8 mouse cellular contexts compared by ENCODE assay signal in genomic region chr16:94303203-94303535, GRCm38 (mm10). TPM values are rescaled to one million over a fixed set of nuclear protein-coding genes. Genes with fewer than 3 reads are reported as not detected.
A peak's percentile ranks its signal among the peaks of the same experiment; 100 is the strongest.
DNase-seq lines count a peak whose midpoint lies in the region; ATAC-seq lines count a peak whose summit lies in the region.

No protein-coding gene starts in this region.

- H3K4me3 ChIP-seq in kidney, embryonic 16.5 days (ENCODE audit: low read length) = peak overlapping the region; percentile 26
- no peak overlapping the region for H3K4me3 ChIP-seq in embryonic facial prominence, embryonic 12.5 days
- peak overlapping the region; percentile 33 for H3K4me3 ChIP-seq in hindbrain, embryonic 16.5 days (ENCODE audit: low read length)
- peak overlapping the region; percentile 31 for H3K4me3 ChIP-seq in midbrain, embryonic 15.5 days

- H3K4me1 ChIP-seq in kidney, embryonic 16.5 days (ENCODE audit: insufficient read depth, low read length) = peaks cover 16% of the 10 kb centered on the region
- peaks cover 31% of the 10 kb centered on the region for H3K4me1 ChIP-seq in embryonic facial prominence, embryonic 12.5 days
- H3K4me1 ChIP-seq in hindbrain, embryonic 16.5 days (ENCODE audit: control insufficient read depth, insufficient read depth, low read depth, low read length) = peaks cover 7% of the 10 kb centered on the region
- H3K4me1 ChIP-seq in midbrain, embryonic 15.5 days = peaks cover 20% of the 10 kb centered on the region

- 0 out of 2 replicates have a peak overlapping the region, but pooled peaks have one; percentile 47 for H3K9ac ChIP-seq in kidney, embryonic 16.5 days (replicated peaks; ENCODE audit: low read length)
- peak overlapping the region; percentile 35; the same call in 1 of the 2 replicates for H3K9ac ChIP-seq in embryonic facial prominence, embryonic 12.5 days
- H3K9ac ChIP-seq in hindbrain, embryonic 16.5 days (ENCODE audit: low read depth, low read length) = peak overlapping the region; percentile 65
- peak overlapping the region; percentile 36 for H3K9ac ChIP-seq in midbrain, embryonic 15.5 days

- DNase-seq in kidney, postnatal 14 days = no peak
- no peak for DNase-seq in adrenal gland, adult 2 months
- DNase-seq in right cerebral cortex, adult 2 months (ENCODE audit: low spot score in 2 of 2) = no peak
- DNase-seq in cerebellum, postnatal 10 days = no peak

- no peak; the same call in 1 of the 2 replicates for ATAC-seq in kidney, embryonic 16.5 days (ENCODE audit: low FRiP score, low TSS enrichment)
- ATAC-seq in embryonic facial prominence, embryonic 12.5 days (ENCODE audit: insufficient number of reproducible peaks, insufficient read depth, low FRiP score, low TSS enrichment) = no peak
- ATAC-seq in hindbrain, embryonic 16.5 days = no peak
- ATAC-seq in midbrain, embryonic 15.5 days (replicated peaks) = no peak; the same call in 1 of the 2 replicates

- H3K27me3 ChIP-seq in kidney, embryonic 16.5 days (ENCODE audit: insufficient read depth, low read length) = 0 out of 2 replicates have a peak, but pooled peaks cover 4% of the 10 kb centered on the region
- H3K27me3 ChIP-seq in embryonic facial prominence, embryonic 12.5 days = peaks cover 12% of the 10 kb centered on the region; the same call in 1 of the 2 replicates
- no peaks in the 10 kb centered on the region for H3K27me3 ChIP-seq in hindbrain, embryonic 16.5 days (replicated peaks; ENCODE audit: control insufficient read depth, insufficient read depth, low read length)
- no peaks in the 10 kb centered on the region for H3K27me3 ChIP-seq in midbrain, embryonic 15.5 days (replicated peaks)

- no peaks in the 10 kb centered on the region for H3K36me3 ChIP-seq in kidney, embryonic 16.5 days (ENCODE audit: insufficient read depth, low read length)
- H3K36me3 ChIP-seq in embryonic facial prominence, embryonic 12.5 days = no peaks in the 10 kb centered on the region
- no peaks in the 10 kb centered on the region for H3K36me3 ChIP-seq in hindbrain, embryonic 16.5 days (ENCODE audit: control insufficient read depth, insufficient read depth, low read length)
- H3K36me3 ChIP-seq in midbrain, embryonic 15.5 days (replicated peaks) = no peaks in the 10 kb centered on the region

- H3K9me3 ChIP-seq in kidney, embryonic 16.5 days (ENCODE audit: low read length) = peaks cover 8% of the 10 kb centered on the region
- no peaks in the 10 kb centered on the region for H3K9me3 ChIP-seq in embryonic facial prominence, embryonic 12.5 days
- no peaks in the 10 kb centered on the region; the same call in 1 of the 2 replicates for H3K9me3 ChIP-seq in hindbrain, embryonic 16.5 days (ENCODE audit: control insufficient read depth, low read length)
- no peaks in the 10 kb centered on the region for H3K9me3 ChIP-seq in midbrain, embryonic 15.5 days

- H3K4me2 ChIP-seq in kidney, embryonic 16.5 days (replicated peaks; ENCODE audit: low read depth, low read length) = peak overlapping the region; percentile 54
- peak overlapping the region; percentile 42 for H3K4me2 ChIP-seq in embryonic facial prominence, embryonic 12.5 days (replicated peaks)
- H3K4me2 ChIP-seq in hindbrain, embryonic 16.5 days (ENCODE audit: low read length) = peak overlapping the region; percentile 60
- H3K4me2 ChIP-seq in midbrain, embryonic 15.5 days = peak overlapping the region; percentile 57

- no peak overlapping the region for H3K27ac ChIP-seq in kidney, embryonic 16.5 days (ENCODE audit: low read length)
- H3K27ac ChIP-seq in embryonic facial prominence, embryonic 12.5 days = no peak overlapping the region
- peak overlapping the region; percentile 59 for H3K27ac ChIP-seq in hindbrain, embryonic 16.5 days (ENCODE audit: low read depth, low read length)
- H3K27ac ChIP-seq in midbrain, embryonic 15.5 days = peak overlapping the region; percentile 63

- WGBS in kidney, embryonic 16.5 days = 26% methylated on average over 6 of the region's 6 CpGs
- 25% methylated on average over 6 of the region's 6 CpGs for WGBS in embryonic facial prominence, embryonic 12.5 days
- WGBS in hindbrain, embryonic 16.5 days = 33% methylated on average over 6 of the region's 6 CpGs
- WGBS in midbrain, embryonic 15.5 days = 33% methylated on average over 6 of the region's 6 CpGs

RNA-seq across cellular contexts. Expression of gene Hlcs, which starts 10.2 kb away (rescaled TPM):
- polyA plus RNA-seq in kidney, embryonic 16.5 days (2015; fragmentation: Nextera tagmentation; extraction: Ambion mirVana) = 8.9 and 10.5 TPM in 2 replicates
- 12.0 and 12.1 TPM in 2 replicates for polyA plus RNA-seq in embryonic facial prominence, embryonic 12.5 days (2016; fragmentation: Nextera tagmentation; extraction: Ambion mirVana)
- 7.9 and 8.3 TPM in 2 replicates for polyA plus RNA-seq in hindbrain, embryonic 16.5 days (2015; fragmentation: Nextera tagmentation; extraction: Ambion mirVana)
- 9.7 and 10.1 TPM in 2 replicates for polyA plus RNA-seq in midbrain, embryonic 15.5 days (2015; fragmentation: Nextera tagmentation; extraction: Ambion mirVana)
- total RNA-seq in adrenal gland, adult 2 months (2021) = 10 to 100 TPM; 15.0 to 16.6 TPM
- polyA plus RNA-seq in adrenal gland, adult 2 months (2012; rRNA removed) = 10.3 and 10.4 TPM in 2 replicates

RNA-seq across cellular contexts. Expression of gene Ripply3, which starts 25.1 kb away (rescaled TPM):
- 14.2 and 17.4 TPM in 2 replicates for polyA plus RNA-seq in kidney, embryonic 16.5 days (2015; fragmentation: Nextera tagmentation; extraction: Ambion mirVana)
- polyA plus RNA-seq in embryonic facial prominence, embryonic 12.5 days (2016; fragmentation: Nextera tagmentation; extraction: Ambion mirVana) = 3.8 and 4.5 TPM in 2 replicates
- polyA plus RNA-seq in hindbrain, embryonic 16.5 days (2015; fragmentation: Nextera tagmentation; extraction: Ambion mirVana) = 0.84 and 1.3 TPM in 2 replicates
- polyA plus RNA-seq in midbrain, embryonic 15.5 days (2015; fragmentation: Nextera tagmentation; extraction: Ambion mirVana) = 1.1 and 1.7 TPM in 2 replicates
- total RNA-seq in adrenal gland, adult 2 months (2021) = 1 to 10 TPM; 4.1 to 7.5 TPM
- 2.4 and 3.0 TPM in 2 replicates for polyA plus RNA-seq in adrenal gland, adult 2 months (2012; rRNA removed)

Comparison
In these comparisons a context has a peak if more than half of its experiments do, and no peak if none do; other contexts are left out.
1. H3K27ac ChIP-seq: peak in hindbrain, embryonic 16.5 days (single experiment) and midbrain, embryonic 15.5 days (single experiment); none in kidney, embryonic 16.5 days (single experiment) and embryonic facial prominence, embryonic 12.5 days (single experiment).
2. Peak in every context shown above with its lines, with median percentiles within 50 percentile points of each other: H3K4me2 ChIP-seq and H3K9ac ChIP-seq.